Mouse (Mus musculus) midbrain, embryonic 16.5 days (tissue): ENCODE measurements around the gene Astn2. TPM values are rescaled to one million over a fixed set of nuclear protein-coding genes. Genes with fewer than 3 reads are reported as not detected.

Experiments used
- ATAC-seq: fragments of 200-750 bp; cut with Nextera tagmentation; 2 replicates; pipeline ENCODE4 v1.8.0; 2017; ENCODE audit warnings: moderate TSS enrichment
- H3K27ac ChIP-seq: fragments of 300-500 bp; sonication (generic); 2 replicates; pipeline ENCODE4 v1.5.1; 2014; ENCODE audit warnings: mild to moderate bottlenecking, low read length, mixed read lengths
- H3K27me3 ChIP-seq: fragments of 300-500 bp; sonication (generic); 2 replicates; pipeline ENCODE4 v1.6.1; 2014; ENCODE audit warnings: low read depth, low read length, mixed read lengths; ENCODE audit not compliant: control insufficient read depth, insufficient read depth
- H3K36me3 ChIP-seq: fragments of 300-500 bp; sonication (generic); 2 replicates; pipeline ENCODE4 v1.6.1; 2014; ENCODE audit warnings: mild to moderate bottlenecking, low read length, moderate library complexity, mixed read lengths; ENCODE audit not compliant: control insufficient read depth, insufficient read depth
- H3K4me1 ChIP-seq: fragments of 300-500 bp; sonication (generic); 2 replicates; pipeline ENCODE4 v1.6.1; 2014; ENCODE audit warnings: mild to moderate bottlenecking, low read length, mixed read lengths; ENCODE audit not compliant: control insufficient read depth, insufficient read depth
- H3K4me2 ChIP-seq: fragments of 300-500 bp; sonication (generic); 2 replicates; pipeline ENCODE4 v1.6.1; 2014; ENCODE audit warnings: mild to moderate bottlenecking, low read length, mixed read lengths
- H3K4me3 ChIP-seq: fragments of 300-500 bp; sonication (generic); 2 replicates; pipeline ENCODE4 v1.5.1; 2014; ENCODE audit warnings: low read depth, mild to moderate bottlenecking, low read length, moderate library complexity, mixed read lengths
- H3K9ac ChIP-seq: fragments of 300-500 bp; sonication (generic); 2 replicates; pipeline ENCODE4 v1.6.1; 2014; ENCODE audit warnings: low read depth, low read length, mixed read lengths
- H3K9me3 ChIP-seq: fragments of 300-500 bp; sonication (generic); replicated peaks from 2 replicates; pipeline ENCODE4 v1.6.1; 2014; ENCODE audit warnings: mild to moderate bottlenecking, low read length, mixed read lengths; ENCODE audit not compliant: control insufficient read depth, poor library complexity, severe bottlenecking
- WGBS: fragments of 180-500 bp; shearing (Covaris S2); extraction: QIAGEN DNeasy Blood & Tissue Kit; methylation state at CpG from one replicate; pipeline ENCODE4 v1.1.7; 2014; 5-methylcytosine and 5-hydroxymethylcytosine counted together
- polyA plus RNA-seq: library from polyadenylated mRNA; unstranded; fragments of >200 nt; fragmentation: Nextera tagmentation; extraction: Ambion mirVana; gene quantifications from 2 replicates; pipeline ENCODE4 v1.2.1, GENCODE M21; 2015

Astn2 gene
- polyA plus RNA-seq, 1 experiment from 2014 or later, result 1.8 TPM

- no peaks in the 10 kb centered on the region for H3K36me3 ChIP-seq
- H3K4me2 ChIP-seq, result no peak overlapping the region
- no peaks in the 10 kb centered on the region for H3K9me3 ChIP-seq
- no peak overlapping the region for H3K4me3 ChIP-seq
- no peak overlapping the region for H3K9ac ChIP-seq
- peaks cover 8% of the 10 kb centered on the region for H3K27me3 ChIP-seq
- WGBS, result 57% methylated on average over 4 of the region's 4 CpGs
- ATAC-seq, result 0 out of 2 replicates have a peak, but pooled peaks have one; percentile 41
- no peak overlapping the region for H3K27ac ChIP-seq
- peaks cover 7% of the 10 kb centered on the region; the same call in 1 of the 2 replicates for H3K4me1 ChIP-seq
Observed at GRCm38 (mm10) chr4:65838781-65839180, 565.6 kb downstream of the Astn2 start.

GRCm38 (mm10) chr4:65832971-65833370 is 571.4 kb downstream of the Astn2 start:
- H3K4me2 ChIP-seq, result no peak overlapping the region
- WGBS, result 84% methylated on average over 1 of the region's 1 CpGs
- no peaks in the 10 kb centered on the region for H3K4me1 ChIP-seq
- H3K36me3 ChIP-seq, result no peaks in the 10 kb centered on the region
- peaks cover 9% of the 10 kb centered on the region for H3K27me3 ChIP-seq
- no peak overlapping the region for H3K9ac ChIP-seq
- no peak overlapping the region for H3K27ac ChIP-seq
- H3K9me3 ChIP-seq, result no peaks in the 10 kb centered on the region
- ATAC-seq, result no peak
- H3K4me3 ChIP-seq, result no peak overlapping the region

- ATAC-seq, result no peak
- Histone ChIP-seq H3K9me3 (no peaks in the 10 kb centered on the region), H3K36me3 (no peaks in the 10 kb centered on the region), H3K4me1 (no peaks in the 10 kb centered on the region), H3K27me3 (peaks cover 9% of the 10 kb centered on the region), H3K4me2 (no peak overlapping the region), H3K9ac (no peak overlapping the region), H3K27ac (no peak overlapping the region), H3K4me3 (no peak overlapping the region)
- WGBS, result 82% methylated on average over 3 of the region's 3 CpGs
Observed at GRCm38 (mm10) chr4:65831872-65832271, 572.5 kb downstream of the Astn2 start.

- 1% methylated on average over 3 of the region's 3 CpGs for WGBS
- Histone ChIP-seq H3K36me3 (no peaks in the 10 kb centered on the region), H3K4me3 (no peak overlapping the region), H3K4me2 (no peak overlapping the region), H3K4me1 (no peaks in the 10 kb centered on the region), H3K9ac (no peak overlapping the region), H3K9me3 (no peaks in the 10 kb centered on the region), H3K27me3 (peaks cover 9% of the 10 kb centered on the region), H3K27ac (no peak overlapping the region)
- ATAC-seq, result no peak
Observed at GRCm38 (mm10) chr4:65830495-65830894, 573.9 kb downstream of the Astn2 start.

- Histone ChIP-seq H3K4me2 (no peak overlapping the region), H3K4me3 (no peak overlapping the region), H3K36me3 (no peaks in the 10 kb centered on the region), H3K27me3 (no peaks in the 10 kb centered on the region), H3K9me3 (no peaks in the 10 kb centered on the region), H3K27ac (no peak overlapping the region), H3K4me1 (peaks cover 2% of the 10 kb centered on the region), H3K9ac (no peak overlapping the region)
- WGBS, result 79% methylated on average over 2 of the region's 2 CpGs
- ATAC-seq, result no peak
Observed at GRCm38 (mm10) chr4:65821070-65821469, 583.3 kb downstream of the Astn2 start.

GRCm38 (mm10) chr4:65820236-65820635 is 584.2 kb downstream of the Astn2 start:
- Histone ChIP-seq H3K4me1 (peaks cover 2% of the 10 kb centered on the region), H3K4me2 (no peak overlapping the region), H3K9me3 (no peaks in the 10 kb centered on the region), H3K9ac (no peak overlapping the region), H3K27ac (0 out of 2 replicates have a peak overlapping the region, but pooled peaks have one; percentile 4), H3K36me3 (no peaks in the 10 kb centered on the region), H3K27me3 (no peaks in the 10 kb centered on the region), H3K4me3 (no peak overlapping the region)
- peak; percentile 54 for ATAC-seq
- 44% methylated on average over 2 of the region's 2 CpGs for WGBS

GRCm38 (mm10) chr4:65819835-65820234 is 584.6 kb downstream of the Astn2 start:
- no peak for ATAC-seq
- no peak overlapping the region for H3K4me3 ChIP-seq
- H3K27me3 ChIP-seq, result no peaks in the 10 kb centered on the region
- H3K4me2 ChIP-seq, result no peak overlapping the region
- H3K9ac ChIP-seq, result no peak overlapping the region
- WGBS, result 58% methylated on average over 3 of the region's 3 CpGs
- H3K27ac ChIP-seq, result 0 out of 2 replicates have a peak overlapping the region, but pooled peaks have one; percentile 4
- no peaks in the 10 kb centered on the region for H3K9me3 ChIP-seq
- no peaks in the 10 kb centered on the region for H3K36me3 ChIP-seq
- H3K4me1 ChIP-seq, result peaks cover 2% of the 10 kb centered on the region

- no peaks in the 10 kb centered on the region for H3K27me3 ChIP-seq
- no peaks in the 10 kb centered on the region for H3K9me3 ChIP-seq
- WGBS, result 81% methylated on average over 2 of the region's 2 CpGs
- no peaks in the 10 kb centered on the region for H3K36me3 ChIP-seq
- H3K4me1 ChIP-seq, result no peaks in the 10 kb centered on the region
- H3K4me3 ChIP-seq, result no peak overlapping the region
- ATAC-seq, result no peak
- H3K27ac ChIP-seq, result no peak overlapping the region
- no peak overlapping the region for H3K4me2 ChIP-seq
- no peak overlapping the region for H3K9ac ChIP-seq
Observed at GRCm38 (mm10) chr4:65814176-65814535, 590.3 kb downstream of the Astn2 start.

GRCm38 (mm10) chr4:65813500-65814175 is 590.8 kb downstream of the Astn2 start:
- no peaks in the 10 kb centered on the region for H3K27me3 ChIP-seq
- no peak overlapping the region for H3K4me2 ChIP-seq
- H3K9ac ChIP-seq, result no peak overlapping the region
- no peak overlapping the region for H3K27ac ChIP-seq
- WGBS, result 82% methylated on average over 1 of the region's 1 CpGs
- H3K9me3 ChIP-seq, result no peaks in the 10 kb centered on the region
- no peaks in the 10 kb centered on the region for H3K4me1 ChIP-seq
- no peaks in the 10 kb centered on the region for H3K36me3 ChIP-seq
- H3K4me3 ChIP-seq, result no peak overlapping the region
- no peak for ATAC-seq
